Comparison of ENCODE assay signal across 17 mouse cellular contexts in the genomic region with DNA sequence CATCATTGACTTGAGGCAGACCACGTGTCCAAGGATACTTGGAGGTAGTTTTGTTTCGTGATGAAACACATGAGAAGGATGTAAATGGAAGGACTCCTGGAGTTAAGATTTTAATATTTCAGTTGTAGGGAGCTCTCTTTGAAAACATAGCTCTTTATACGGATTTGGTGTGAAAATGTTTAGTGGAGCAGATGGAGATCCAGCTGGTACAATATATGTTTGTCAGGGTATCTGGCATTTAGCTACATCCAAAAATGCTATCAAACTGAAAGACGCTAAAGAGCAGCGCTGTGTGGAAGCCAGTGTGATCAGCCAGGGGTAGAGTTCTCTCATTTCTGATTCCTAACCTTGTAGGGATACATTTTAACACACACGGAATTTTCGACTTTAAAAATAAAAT.
A peak's percentile ranks its signal among the peaks of the same experiment; 100 is the strongest.
DNase-seq lines count a peak whose midpoint lies in the region; ATAC-seq and TF ChIP-seq lines count a peak whose summit lies in the region.
"Had no signal": no experiment of that assay in that cellular context is flagged by ENCODE, and none has a peak within 500 bp of the region (broad histone marks: within the 10 kb centered on the region; RNA-seq: fewer than 3 reads in every experiment).

No protein-coding gene starts in this region.

- WGBS in forebrain, embryonic 15.5 days: 56% methylated on average over 7 of the region's 7 CpGs
- 91% methylated on average over 7 of the region's 7 CpGs for WGBS in forebrain, embryonic 12.5 days
- 85% methylated on average over 7 of the region's 7 CpGs for WGBS in midbrain, embryonic 16.5 days

- intact Hi-C loops in left cerebral cortex, postnatal 25 days (cut with DNase I): no loop called here

- TF ChIP-seq CTCF in brain, embryonic 14.5 days (IDR thresholded peaks at IDR 0.05; ENCODE audit: borderline replicate concordance, extremely low read depth, insufficient read depth, insufficient read length): no peak

- no peaks in the 10 kb centered on the region for H3K27me3 ChIP-seq in forebrain, embryonic 15.5 days
- no peaks in the 10 kb centered on the region for H3K27me3 ChIP-seq in forebrain, embryonic 12.5 days
- no peaks in the 10 kb centered on the region for H3K27me3 ChIP-seq in midbrain, embryonic 16.5 days (ENCODE audit: control insufficient read depth, insufficient read depth, low read depth, low read length)
- H3K27me3 ChIP-seq: embryonic facial prominence, embryonic 12.5 days; heart, embryonic 12.5 days; limb, embryonic 13.5 days; liver, embryonic 15.5 days; megakaryocyte, embryonic 14.5 days; neural tube, embryonic 13.5 days had no signal

- H3K9ac ChIP-seq in forebrain, embryonic 15.5 days (replicated peaks): no peak overlapping the region
- H3K9ac ChIP-seq in forebrain, embryonic 12.5 days: no peak overlapping the region
- H3K9ac ChIP-seq in midbrain, embryonic 16.5 days (ENCODE audit: low read depth, low read length): no peak overlapping the region
- H3K9ac ChIP-seq: embryonic facial prominence, embryonic 12.5 days; heart, embryonic 12.5 days; limb, embryonic 13.5 days; liver, embryonic 15.5 days; neural tube, embryonic 13.5 days had no signal

- ATAC-seq in forebrain, embryonic 15.5 days (replicated peaks): peak; percentile 87
- ATAC-seq in forebrain, embryonic 12.5 days (ENCODE audit: low FRiP score): no peak
- ATAC-seq in midbrain, embryonic 16.5 days: no peak
- ATAC-seq: hindbrain, postnatal 0 days had no signal

- H3K4me1 ChIP-seq in forebrain, embryonic 15.5 days: peaks cover 8% of the 10 kb centered on the region
- no peaks in the 10 kb centered on the region for H3K4me1 ChIP-seq in forebrain, embryonic 12.5 days
- H3K4me1 ChIP-seq in midbrain, embryonic 16.5 days (ENCODE audit: control insufficient read depth, insufficient read depth, low read length): no peaks in the 10 kb centered on the region
- H3K4me1 ChIP-seq: embryonic facial prominence, embryonic 12.5 days; heart, embryonic 12.5 days; limb, embryonic 13.5 days; liver, embryonic 15.5 days; megakaryocyte, embryonic 14.5 days; neural tube, embryonic 13.5 days had no signal

- H3K4me3 ChIP-seq in forebrain, embryonic 15.5 days: no peak overlapping the region
- no peak overlapping the region for H3K4me3 ChIP-seq in forebrain, embryonic 12.5 days (replicated peaks)
- no peak overlapping the region for H3K4me3 ChIP-seq in midbrain, embryonic 16.5 days (ENCODE audit: low read depth, low read length)
- H3K4me3 ChIP-seq: embryonic facial prominence, embryonic 12.5 days; heart, embryonic 12.5 days; limb, embryonic 13.5 days; liver, embryonic 15.5 days; megakaryocyte, embryonic 14.5 days; neural tube, embryonic 13.5 days had no signal

- no peaks in the 10 kb centered on the region for H3K9me3 ChIP-seq in forebrain, embryonic 15.5 days
- H3K9me3 ChIP-seq in forebrain, embryonic 12.5 days: no peaks in the 10 kb centered on the region
- H3K9me3 ChIP-seq in midbrain, embryonic 16.5 days (replicated peaks; ENCODE audit: control insufficient read depth, low read length, poor library complexity, severe bottlenecking): no peaks in the 10 kb centered on the region
- H3K9me3 ChIP-seq: embryonic facial prominence, embryonic 12.5 days; heart, embryonic 12.5 days; limb, embryonic 13.5 days; liver, embryonic 15.5 days; megakaryocyte, embryonic 14.5 days; neural tube, embryonic 13.5 days had no signal

- H3K27ac ChIP-seq in forebrain, embryonic 15.5 days (replicated peaks): peak overlapping the region; percentile 57
- no peak overlapping the region for H3K27ac ChIP-seq in forebrain, embryonic 12.5 days
- H3K27ac ChIP-seq in midbrain, embryonic 16.5 days (ENCODE audit: low read length): no peak overlapping the region
- H3K27ac ChIP-seq: embryonic facial prominence, embryonic 12.5 days; hindbrain, postnatal 0 days; limb, embryonic 13.5 days; liver, embryonic 15.5 days; neural tube, embryonic 13.5 days had no signal

- TF ChIP-seq POLR2A in brain, embryonic 14.5 days (IDR thresholded peaks at IDR 0.05; ENCODE audit: borderline replicate concordance, extremely low read depth, insufficient read depth, insufficient read length, poor library complexity, severe bottlenecking): no peak

- H3K36me3 ChIP-seq in forebrain, embryonic 15.5 days: no peaks in the 10 kb centered on the region
- H3K36me3 ChIP-seq in forebrain, embryonic 12.5 days (replicated peaks): no peaks in the 10 kb centered on the region
- H3K36me3 ChIP-seq in midbrain, embryonic 16.5 days (ENCODE audit: control insufficient read depth, insufficient read depth, low read length): no peaks in the 10 kb centered on the region
- H3K36me3 ChIP-seq: embryonic facial prominence, embryonic 12.5 days; heart, embryonic 12.5 days; limb, embryonic 13.5 days; liver, embryonic 15.5 days; neural tube, embryonic 13.5 days had no signal

- H3K4me2 ChIP-seq in forebrain, embryonic 15.5 days (replicated peaks): peak overlapping the region; percentile 12; the same call in 1 of the 2 replicates
- H3K4me2 ChIP-seq in forebrain, embryonic 12.5 days: no peak overlapping the region
- H3K4me2 ChIP-seq in midbrain, embryonic 16.5 days (ENCODE audit: low read length): no peak overlapping the region
- H3K4me2 ChIP-seq: embryonic facial prominence, embryonic 12.5 days; heart, embryonic 12.5 days; limb, embryonic 13.5 days; liver, embryonic 15.5 days; neural tube, embryonic 13.5 days had no signal

- peak; percentile 83 for DNase-seq in brain, embryonic 14.5 days (ENCODE audit: low read depth)
- DNase-seq in frontal cortex, postnatal 36 days (ENCODE audit: low spot score in 2 of 2): peak; percentile 20 to 82
- DNase-seq in left cerebral cortex, postnatal 25 days (ENCODE audit: low spot score in 2 of 2): peak; percentile 69 to 92
- DNase-seq in kidney, adult 18-20 months: no peak
- DNase-seq: heart, postnatal 36 days; lung, postnatal 10 days; thymus, postnatal 36 days had no signal
